Mouse (Mus musculus): ENCODE measurements around the gene Lypd3. TPM values are rescaled to one million over a fixed set of nuclear protein-coding genes. Genes with fewer than 3 reads are reported as not detected.
"Not testable (repeated sequence)": the region's sequence is repeated elsewhere in the genome, so short reads cannot be mapped to it uniquely, and the experiment has no call there.

Lypd3 gene
- polyA plus RNA-seq, 1 experiment from 2014 or later: 95.4 TPM

DNA sequence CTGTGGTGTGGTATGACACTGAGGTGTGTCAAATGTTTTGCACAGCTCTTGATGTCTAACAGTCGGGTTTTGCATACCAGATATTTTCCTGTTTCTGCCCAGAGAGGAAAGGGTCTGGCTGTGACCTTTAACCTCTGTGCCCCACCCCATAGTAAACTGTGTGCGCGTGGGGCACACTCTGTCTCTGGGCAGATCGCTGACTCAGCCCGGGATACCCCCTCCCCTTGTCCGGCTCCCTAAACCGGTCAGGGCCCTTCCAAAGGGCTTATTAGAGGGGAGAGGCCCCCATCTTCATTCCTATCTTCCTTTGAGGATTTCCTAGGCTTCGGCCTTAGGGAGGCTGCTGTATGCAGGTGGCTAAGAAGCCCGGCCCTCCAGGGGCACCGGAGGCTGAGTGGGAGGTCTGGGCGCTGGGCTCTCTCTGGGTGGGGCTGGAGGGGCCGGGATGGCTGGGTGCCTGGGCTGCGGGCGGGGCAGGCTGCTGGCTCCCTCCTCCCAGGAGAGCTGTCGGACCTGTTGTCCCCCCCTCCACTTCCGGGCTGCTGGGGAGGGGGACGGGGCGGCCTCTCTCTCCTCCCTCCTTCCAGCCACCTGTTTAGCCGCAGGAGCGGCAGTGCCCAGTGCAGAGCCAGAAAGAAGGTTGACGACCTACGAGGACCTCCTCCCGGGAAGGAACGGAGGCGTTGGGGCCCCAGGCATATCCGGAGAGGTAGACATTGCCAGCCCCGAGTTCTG is 26.0 kb upstream of the Lypd3 start, which contains the start of gene Phldb3:
TSS of gene Phldb3 (plus strand) at position 620 of the 735 bp plus-strand sequence.
- peak within 1 kb of the TSS; percentile 89 for H3K4me2 ChIP-seq (ENCODE audit: low read depth, low read length)
- H3K27me3 ChIP-seq (ENCODE audit: control insufficient read depth, insufficient read depth, low read length): peaks cover 16% of the 10 kb centered on the region
- ATAC-seq (ENCODE audit: insufficient read depth, low FRiP score): peak; percentile 82
- H3K36me3 ChIP-seq (ENCODE audit: control insufficient read depth, insufficient read depth, low read length): no peaks in the 10 kb centered on the region
- peaks cover 13% of the 10 kb centered on the region; the same call in 1 of the 2 replicates for H3K4me1 ChIP-seq (ENCODE audit: control insufficient read depth, insufficient read depth, low read length)
- peak within 1 kb of the TSS; percentile 83 for H3K27ac ChIP-seq (ENCODE audit: low read length)
- peak within 1 kb of the TSS; percentile 63 for H3K4me3 ChIP-seq (replicated peaks; ENCODE audit: low read length)
- 3% methylated on average over 27 of the region's 27 CpGs for WGBS
- H3K9ac ChIP-seq (ENCODE audit: low read length): peak within 1 kb of the TSS; percentile 80
- no peaks in the 10 kb centered on the region for H3K9me3 ChIP-seq (replicated peaks; ENCODE audit: control insufficient read depth, low read length)

- no peaks in the 10 kb centered on the region for H3K9me3 ChIP-seq (replicated peaks; ENCODE audit: control insufficient read depth, low read length)
- peak overlapping the region; percentile 63 for H3K4me3 ChIP-seq (replicated peaks; ENCODE audit: low read length)
- H3K36me3 ChIP-seq (ENCODE audit: control insufficient read depth, insufficient read depth, low read length): no peaks in the 10 kb centered on the region
- ATAC-seq (ENCODE audit: insufficient read depth, low FRiP score): peak; percentile 86
- H3K4me2 ChIP-seq (ENCODE audit: low read depth, low read length): peak overlapping the region; percentile 89
- H3K4me1 ChIP-seq (ENCODE audit: control insufficient read depth, insufficient read depth, low read length): peaks cover 13% of the 10 kb centered on the region; the same call in 1 of the 2 replicates
- H3K27me3 ChIP-seq (ENCODE audit: control insufficient read depth, insufficient read depth, low read length): peaks cover 16% of the 10 kb centered on the region
- peak overlapping the region; percentile 80 for H3K9ac ChIP-seq (ENCODE audit: low read length)
- H3K27ac ChIP-seq (ENCODE audit: low read length): peak overlapping the region; percentile 83
- WGBS: under 1% methylated on average over 36 of the region's 36 CpGs
These were observed 25.4 kb upstream of the Lypd3 start for GRCm38 (mm10) chr7:24610879-24611494.

- 15% methylated on average over 7 of the region's 7 CpGs for WGBS
- peak overlapping the region; percentile 80 for H3K9ac ChIP-seq (ENCODE audit: low read length)
- peaks cover 16% of the 10 kb centered on the region for H3K27me3 ChIP-seq (ENCODE audit: control insufficient read depth, insufficient read depth, low read length)
- peaks cover 13% of the 10 kb centered on the region; the same call in 1 of the 2 replicates for H3K4me1 ChIP-seq (ENCODE audit: control insufficient read depth, insufficient read depth, low read length)
- H3K9me3 ChIP-seq (replicated peaks; ENCODE audit: control insufficient read depth, low read length): no peaks in the 10 kb centered on the region
- peak overlapping the region; percentile 38; the same call in 1 of the 2 replicates for H3K27ac ChIP-seq (ENCODE audit: low read length)
- ATAC-seq (ENCODE audit: insufficient read depth, low FRiP score): no peak
- H3K4me2 ChIP-seq (ENCODE audit: low read depth, low read length): peak overlapping the region; percentile 89
- H3K36me3 ChIP-seq (ENCODE audit: control insufficient read depth, insufficient read depth, low read length): no peaks in the 10 kb centered on the region
- peak overlapping the region; percentile 63 for H3K4me3 ChIP-seq (replicated peaks; ENCODE audit: low read length)
These were observed 24.6 kb upstream of the Lypd3 start for GRCm38 (mm10) chr7:24611709-24612108.

DNA sequence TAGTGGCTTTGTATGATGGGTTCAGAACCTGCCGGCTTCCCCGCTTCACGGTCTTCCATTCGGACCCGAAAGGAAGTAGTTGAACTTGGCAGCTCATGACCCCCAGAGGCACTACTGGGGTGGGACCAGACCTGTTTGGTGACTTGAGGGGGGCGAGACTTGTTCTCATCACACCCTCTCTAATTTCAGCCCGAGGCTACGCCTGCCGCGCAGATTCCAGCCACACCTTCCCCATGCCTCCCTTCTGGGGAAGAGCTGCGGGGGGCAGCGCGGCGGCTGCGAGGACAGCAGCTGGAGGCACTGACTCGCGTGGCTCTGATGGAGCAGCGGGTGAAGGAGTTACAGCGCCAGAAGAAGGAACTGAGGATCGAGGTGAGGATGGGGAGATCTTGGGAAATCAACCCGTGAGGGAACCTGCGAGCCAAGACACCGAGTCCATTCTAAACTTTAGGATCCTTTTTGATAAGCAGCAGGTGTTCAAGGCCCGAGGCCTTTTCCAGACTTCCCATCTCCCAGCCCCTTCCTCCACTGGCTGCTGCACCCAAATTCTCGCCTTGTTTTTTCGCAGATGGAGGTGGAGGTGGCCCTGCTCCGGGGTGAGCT is 23.9 kb upstream of the Lypd3 start:
- peaks cover 16% of the 10 kb centered on the region for H3K27me3 ChIP-seq (ENCODE audit: control insufficient read depth, insufficient read depth, low read length)
- H3K4me3 ChIP-seq (replicated peaks; ENCODE audit: low read length): peak overlapping the region; percentile 37
- no peaks in the 10 kb centered on the region for H3K9me3 ChIP-seq (replicated peaks; ENCODE audit: control insufficient read depth, low read length)
- H3K36me3 ChIP-seq (ENCODE audit: control insufficient read depth, insufficient read depth, low read length): no peaks in the 10 kb centered on the region
- no peak overlapping the region for H3K27ac ChIP-seq (ENCODE audit: low read length)
- peak overlapping the region; percentile 89 for H3K4me2 ChIP-seq (ENCODE audit: low read depth, low read length)
- peak overlapping the region; percentile 38 for H3K9ac ChIP-seq (ENCODE audit: low read length)
- H3K4me1 ChIP-seq (ENCODE audit: control insufficient read depth, insufficient read depth, low read length): peaks cover 13% of the 10 kb centered on the region; the same call in 1 of the 2 replicates
- 5% methylated on average over 27 of the region's 27 CpGs for WGBS
- no peak for ATAC-seq (ENCODE audit: insufficient read depth, low FRiP score)

- Histone ChIP-seq H3K36me3 (ENCODE audit: control insufficient read depth, insufficient read depth, low read length) (no peaks in the 10 kb centered on the region), H3K9me3 (replicated peaks; ENCODE audit: control insufficient read depth, low read length) (no peaks in the 10 kb centered on the region), H3K9ac (ENCODE audit: low read length) (no peak overlapping the region), H3K4me1 (ENCODE audit: control insufficient read depth, insufficient read depth, low read length) (peaks cover 13% of the 10 kb centered on the region; the same call in 1 of the 2 replicates), H3K4me3 (replicated peaks; ENCODE audit: low read length) (no peak overlapping the region), H3K4me2 (ENCODE audit: low read depth, low read length) (no peak overlapping the region), H3K27ac (ENCODE audit: low read length) (no peak overlapping the region), H3K27me3 (ENCODE audit: control insufficient read depth, insufficient read depth, low read length) (peaks cover 16% of the 10 kb centered on the region)
- ATAC-seq (ENCODE audit: insufficient read depth, low FRiP score): no peak
- 68% methylated on average over 13 of the region's 13 CpGs for WGBS
These were observed 21.5 kb upstream of the Lypd3 start for GRCm38 (mm10) chr7:24614816-24615215.

DNA sequence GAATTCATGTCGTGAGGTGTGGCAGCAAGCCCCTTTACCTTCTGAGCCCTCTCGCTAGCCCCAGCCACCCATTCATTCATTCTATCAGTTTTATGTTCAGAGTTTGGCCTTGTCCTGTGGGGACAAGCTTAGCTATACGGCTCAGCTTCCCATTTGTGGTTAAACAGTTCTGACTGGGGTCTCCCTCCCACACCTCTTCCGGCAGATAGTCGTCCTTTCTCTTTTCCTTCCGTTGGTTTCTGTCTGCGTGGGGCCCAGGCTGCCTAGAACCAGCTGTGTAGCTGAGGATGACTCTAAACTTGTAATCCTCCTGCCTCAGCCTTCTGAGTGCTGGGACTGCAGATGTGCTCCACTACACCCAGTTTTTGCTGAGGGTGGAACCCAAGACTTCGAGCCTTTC is 18.6 kb upstream of the Lypd3 start:
- no peaks in the 10 kb centered on the region for H3K4me1 ChIP-seq (ENCODE audit: control insufficient read depth, insufficient read depth, low read length)
- 72% methylated on average over 8 of the region's 8 CpGs for WGBS
- peaks cover 6% of the 10 kb centered on the region; the same call in 1 of the 2 replicates for H3K27me3 ChIP-seq (ENCODE audit: control insufficient read depth, insufficient read depth, low read length)
- peaks cover 4% of the 10 kb centered on the region; the same call in 1 of the 2 replicates for H3K9me3 ChIP-seq (replicated peaks; ENCODE audit: control insufficient read depth, low read length)
- no peak overlapping the region for H3K27ac ChIP-seq (ENCODE audit: low read length)
- no peak overlapping the region for H3K9ac ChIP-seq (ENCODE audit: low read length)
- H3K4me2 ChIP-seq (ENCODE audit: low read depth, low read length): no peak overlapping the region
- H3K4me3 ChIP-seq (replicated peaks; ENCODE audit: low read length): no peak overlapping the region
- ATAC-seq (ENCODE audit: insufficient read depth, low FRiP score): no peak
- peaks cover 13% of the 10 kb centered on the region for H3K36me3 ChIP-seq (ENCODE audit: control insufficient read depth, insufficient read depth, low read length)

DNA sequence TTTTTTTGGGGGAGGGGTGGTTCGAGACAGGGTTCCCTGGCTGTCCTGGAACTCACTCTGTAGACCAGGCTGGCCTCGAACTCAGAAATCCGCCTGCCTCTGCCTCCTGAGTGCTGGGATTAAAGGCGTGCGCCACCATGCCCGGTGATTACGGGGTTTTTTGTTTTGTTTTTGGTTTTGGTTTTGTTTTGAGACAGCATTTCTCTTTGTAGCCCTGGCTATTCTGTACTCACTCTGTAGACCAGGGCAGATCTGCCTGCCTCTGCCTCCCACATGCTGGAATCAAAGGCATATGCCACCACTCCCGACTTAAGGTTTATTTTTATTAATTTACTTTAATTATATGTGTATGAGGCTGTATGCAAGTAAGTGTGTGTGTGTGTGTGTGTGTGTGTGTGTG is 18.0 kb upstream of the Lypd3 start:
- 92% methylated on average over 8 of the region's 8 CpGs for WGBS
- not testable (repeated sequence) for H3K9ac ChIP-seq (ENCODE audit: low read length); H3K4me2 ChIP-seq (ENCODE audit: low read depth, low read length); H3K9me3 ChIP-seq (replicated peaks; ENCODE audit: control insufficient read depth, low read length); H3K27me3 ChIP-seq (ENCODE audit: control insufficient read depth, insufficient read depth, low read length); ATAC-seq (ENCODE audit: insufficient read depth, low FRiP score); H3K4me3 ChIP-seq (replicated peaks; ENCODE audit: low read length); H3K27ac ChIP-seq (ENCODE audit: low read length); H3K4me1 ChIP-seq (ENCODE audit: control insufficient read depth, insufficient read depth, low read length)
- peaks cover 13% of the 10 kb centered on the region for H3K36me3 ChIP-seq (ENCODE audit: control insufficient read depth, insufficient read depth, low read length)

- no peak overlapping the region for H3K4me2 ChIP-seq (ENCODE audit: low read depth, low read length)
- peaks cover 13% of the 10 kb centered on the region for H3K36me3 ChIP-seq (ENCODE audit: control insufficient read depth, insufficient read depth, low read length)
- peaks cover 4% of the 10 kb centered on the region; the same call in 1 of the 2 replicates for H3K9me3 ChIP-seq (replicated peaks; ENCODE audit: control insufficient read depth, low read length)
- H3K27me3 ChIP-seq (ENCODE audit: control insufficient read depth, insufficient read depth, low read length): no peaks in the 10 kb centered on the region
- H3K9ac ChIP-seq (ENCODE audit: low read length): no peak overlapping the region
- H3K4me3 ChIP-seq (replicated peaks; ENCODE audit: low read length): no peak overlapping the region
- H3K27ac ChIP-seq (ENCODE audit: low read length): no peak overlapping the region
- 71% methylated on average over 13 of the region's 13 CpGs for WGBS
- no peaks in the 10 kb centered on the region for H3K4me1 ChIP-seq (ENCODE audit: control insufficient read depth, insufficient read depth, low read length)
- ATAC-seq (ENCODE audit: insufficient read depth, low FRiP score): no peak
These were observed 16.5 kb upstream of the Lypd3 start for GRCm38 (mm10) chr7:24619671-24620397.

Data from stomach, embryonic 16.5 days (tissue).